Mouse (Mus musculus) embryonic fibroblast, embryonic 13.5 days (primary cell): ENCODE measurements at regions not wholly inside any gene's neighbourhood (a gene's known extent, or its start where the extent isn't known, plus 50 kb on each side); places are given as distances from the start of the nearest gene placed in this dataset.

Experiments
- H3K27ac ChIP-seq: 2 replicates; pipeline ENCODE4 v1.5.1; 2012; ENCODE audit warnings: low read length, control low read depth, inconsistent platforms; ENCODE audit not compliant: insufficient read depth
- H3K4me1 ChIP-seq: 2 replicates; pipeline ENCODE4 v1.6.1; 2011; ENCODE audit warnings: low read length; ENCODE audit not compliant: control insufficient read depth, insufficient read depth
- H3K4me3 ChIP-seq: 2 replicates; pipeline ENCODE4 v1.5.1; 2011; ENCODE audit warnings: mild to moderate bottlenecking, control low read depth, low read length; ENCODE audit not compliant: insufficient read depth
- CTCF ChIP-seq: IDR thresholded peaks from 2 replicates; pipeline ENCODE4 v1.5.1; 2011; ENCODE audit warnings: mild to moderate bottlenecking, control low read depth, low read length, moderate library complexity, borderline replicate concordance; ENCODE audit not compliant: insufficient read depth
- POLR2A ChIP-seq: IDR thresholded peaks from 2 replicates; pipeline ENCODE4 v1.6.1; 2011; ENCODE audit warnings: low read depth, mild to moderate bottlenecking, control low read depth, low read length, moderate library complexity

DNA sequence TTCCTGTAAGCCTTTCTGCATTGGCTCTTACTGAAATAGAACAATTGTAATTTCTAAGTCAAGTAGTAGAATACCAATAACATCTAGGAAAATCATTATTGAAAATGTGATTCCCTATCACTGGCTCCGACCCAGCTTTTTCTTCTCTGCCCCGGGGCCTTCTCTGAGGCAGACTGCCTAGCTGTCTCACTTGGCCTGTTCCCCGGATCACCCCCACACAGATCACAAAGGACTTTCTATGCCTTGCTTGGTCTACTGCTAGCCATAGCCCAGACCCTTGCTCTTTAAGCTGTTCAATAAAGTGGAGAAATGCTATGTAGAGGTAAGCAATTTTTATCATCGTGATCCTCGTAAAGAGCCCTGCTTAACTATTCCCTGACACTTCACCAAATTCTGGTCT is 212.1 kb downstream of the Adamts15 start:
- no peak overlapping the region for H3K4me3 ChIP-seq
- no peak overlapping the region for H3K27ac ChIP-seq
- H3K4me1 ChIP-seq = no peaks in the 10 kb centered on the region
- TF ChIP-seq POLR2A (no peak), CTCF (no peak)

DNA sequence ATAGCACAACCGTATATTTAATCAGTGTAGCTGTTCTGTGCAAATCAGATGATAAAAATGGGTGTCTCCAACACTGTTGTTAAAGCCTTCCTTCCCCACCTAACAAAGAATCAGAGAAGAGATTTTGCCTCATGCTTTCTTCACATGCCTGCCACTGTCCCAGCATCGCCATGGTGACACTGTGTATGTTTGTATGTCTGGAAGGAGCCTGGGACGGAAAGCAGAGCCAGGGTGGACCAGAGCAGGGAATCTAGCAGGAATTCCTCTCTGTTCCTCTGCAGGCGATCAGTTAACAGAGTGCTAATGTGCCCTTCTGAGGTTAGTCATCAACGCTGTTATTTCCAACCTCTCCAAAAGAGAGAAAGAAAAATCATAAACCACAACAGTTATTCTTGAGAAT is 222.4 kb downstream of the Adamts15 start:
- no peak overlapping the region for H3K27ac ChIP-seq
- TF ChIP-seq POLR2A = no peak
- no peak for TF ChIP-seq CTCF
- no peaks in the 10 kb centered on the region for H3K4me1 ChIP-seq
- no peak overlapping the region for H3K4me3 ChIP-seq

DNA sequence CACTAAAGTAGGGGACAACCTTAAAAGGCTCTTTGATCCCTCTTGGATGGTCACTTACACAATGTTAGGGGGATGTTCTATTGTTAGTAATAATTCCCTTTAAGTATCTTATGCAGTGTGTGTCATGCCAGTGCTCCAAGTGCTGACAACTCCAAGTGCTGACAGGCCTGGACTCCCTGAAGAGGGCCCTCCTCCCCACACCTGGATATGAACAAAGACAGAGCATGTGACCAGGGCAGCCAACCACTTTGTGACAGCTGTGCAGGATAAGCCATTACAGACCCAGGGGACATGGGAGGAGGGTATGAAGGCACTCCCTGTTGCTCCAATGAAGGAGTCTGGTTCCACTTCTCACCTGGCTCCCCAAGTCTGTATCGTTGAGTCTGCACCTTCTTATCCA is 224.7 kb downstream of the Adamts15 start:
- H3K4me3 ChIP-seq = no peak overlapping the region
- no peaks in the 10 kb centered on the region for H3K4me1 ChIP-seq
- no peak overlapping the region for H3K27ac ChIP-seq
- no peak for TF ChIP-seq POLR2A
- no peak for TF ChIP-seq CTCF

DNA sequence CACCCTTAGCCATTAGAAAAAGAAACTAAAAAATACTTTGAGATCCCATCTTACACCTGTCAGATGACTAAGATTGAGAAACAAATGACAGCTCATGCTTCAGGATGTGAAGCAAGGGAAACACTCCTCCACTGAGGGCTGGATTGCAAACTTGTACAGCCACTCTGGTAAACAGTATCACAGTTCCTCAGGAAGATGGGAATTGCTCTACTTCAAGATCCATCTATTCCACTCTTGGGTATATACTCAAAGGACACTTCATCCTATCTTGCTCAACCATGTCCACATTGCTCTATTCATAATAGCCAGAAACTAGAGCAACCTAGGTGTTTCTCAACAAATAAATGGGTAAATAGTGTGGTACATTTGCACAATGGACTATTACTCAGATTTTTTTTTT is 241.2 kb downstream of the Snx19 start:
- no peak overlapping the region for H3K27ac ChIP-seq

DNA sequence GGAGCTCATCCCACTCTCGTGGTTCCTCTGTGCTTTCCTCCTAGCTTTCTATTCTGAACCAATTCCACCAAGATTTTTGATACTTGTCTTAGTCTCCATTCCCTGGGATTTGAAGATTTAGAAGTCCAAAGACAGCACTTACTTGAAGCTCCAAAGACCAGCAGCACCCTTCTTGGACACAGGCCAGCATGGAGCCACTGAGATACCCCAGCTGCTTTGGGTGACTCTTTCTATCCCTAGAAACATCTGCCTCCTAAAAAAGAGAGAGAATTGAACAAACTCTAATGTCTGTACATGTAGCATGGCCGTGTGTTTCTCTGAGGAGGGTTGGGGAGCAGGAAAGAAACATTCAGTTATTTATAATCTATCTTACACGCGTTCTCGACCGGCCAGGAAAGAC is 235.5 kb downstream of the Snx19 start:
- Histone ChIP-seq H3K4me1 (no peaks in the 10 kb centered on the region), H3K27ac (no peak overlapping the region)
- no peak for TF ChIP-seq CTCF
- TF ChIP-seq POLR2A = no peak

More for the DNA sequence above, 241.2 kb downstream of the Snx19 start:
- H3K4me1 ChIP-seq = no peaks in the 10 kb centered on the region
- no peak overlapping the region for H3K4me3 ChIP-seq
- TF ChIP-seq POLR2A = no peak
- TF ChIP-seq CTCF = no peak

DNA sequence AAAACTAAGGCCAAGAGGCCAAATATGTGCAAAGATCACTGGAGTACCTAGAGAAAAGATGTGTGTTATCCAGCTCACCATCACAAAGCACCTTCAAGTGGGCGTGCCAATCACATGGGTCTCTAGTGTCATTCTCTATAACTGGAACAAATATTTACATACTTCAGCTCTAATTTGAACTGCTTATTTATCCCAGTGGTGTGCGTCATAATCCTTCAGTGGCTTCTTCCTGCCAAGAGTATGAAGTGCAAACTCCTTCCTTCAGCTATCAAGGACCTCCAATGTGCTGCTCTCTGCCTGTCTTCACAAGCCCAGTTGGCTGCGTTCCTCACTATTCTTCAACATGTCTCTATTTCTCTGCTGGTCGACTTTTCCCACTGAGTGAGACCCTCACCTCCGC is 227.1 kb downstream of the Snx19 start:
- Histone ChIP-seq H3K4me1 (no peaks in the 10 kb centered on the region), H3K4me3 (no peak overlapping the region), H3K27ac (no peak overlapping the region)
- TF ChIP-seq CTCF (no peak), POLR2A (no peak)

More for the DNA sequence above, 235.5 kb downstream of the Snx19 start:
- no peak overlapping the region for H3K4me3 ChIP-seq

DNA sequence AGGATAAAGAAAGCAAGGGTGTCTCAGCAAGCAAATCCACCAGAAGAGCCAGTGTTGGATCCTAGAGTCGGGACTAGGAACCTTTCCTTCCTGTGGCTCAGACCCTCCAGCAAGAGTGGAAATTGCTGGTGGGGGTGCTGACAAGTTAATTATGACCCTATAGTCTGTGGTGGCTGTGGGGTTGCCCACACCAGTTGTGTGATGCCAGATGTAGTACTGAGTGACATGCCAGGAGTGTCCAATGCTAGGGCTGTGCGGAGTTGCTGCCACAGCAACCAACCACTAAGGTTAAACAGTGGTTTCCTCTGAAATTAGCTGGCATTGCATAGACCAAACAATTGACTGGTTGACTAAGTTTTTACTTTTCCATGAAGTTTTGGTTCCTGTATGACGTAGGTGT is 226.3 kb downstream of the Snx19 start:
- TF ChIP-seq CTCF = no peak
- TF ChIP-seq POLR2A = no peak
- H3K4me3 ChIP-seq = no peak overlapping the region
- H3K4me1 ChIP-seq = no peaks in the 10 kb centered on the region
- no peak overlapping the region for H3K27ac ChIP-seq

DNA sequence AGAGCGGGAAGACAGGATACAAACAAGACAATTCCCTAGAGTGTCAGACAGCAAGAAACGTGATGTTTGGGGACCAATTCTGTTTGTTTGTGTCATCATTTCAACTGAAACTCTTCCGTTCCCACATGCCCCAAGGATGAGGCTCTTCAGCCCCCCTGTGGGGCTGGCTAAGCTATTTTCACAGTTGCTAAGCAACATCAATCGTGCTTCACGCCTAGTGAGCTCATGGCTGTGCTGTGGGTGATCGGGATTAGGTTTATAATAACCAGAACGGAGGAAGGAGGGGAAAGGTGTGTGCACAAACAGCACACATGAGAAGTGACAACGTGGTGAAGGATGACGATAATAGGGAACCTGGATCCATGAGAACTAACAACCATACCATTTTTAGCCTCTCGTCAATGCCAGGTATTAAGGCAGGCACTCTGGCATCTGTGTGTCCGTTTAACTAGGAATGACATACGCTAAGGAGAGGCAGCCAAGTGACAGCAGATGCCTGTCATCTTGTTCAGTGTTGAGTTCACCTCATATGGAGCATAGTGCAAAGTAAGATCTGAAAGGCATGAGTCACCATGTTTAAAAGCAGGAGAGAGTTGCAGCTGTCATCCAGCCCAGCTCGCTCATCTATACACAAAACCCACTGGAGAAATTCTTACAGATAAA is 222.6 kb downstream of the Snx19 start:
- no peak for TF ChIP-seq POLR2A
- no peak for TF ChIP-seq CTCF
- Histone ChIP-seq H3K27ac (no peak overlapping the region), H3K4me1 (no peaks in the 10 kb centered on the region), H3K4me3 (no peak overlapping the region)

DNA sequence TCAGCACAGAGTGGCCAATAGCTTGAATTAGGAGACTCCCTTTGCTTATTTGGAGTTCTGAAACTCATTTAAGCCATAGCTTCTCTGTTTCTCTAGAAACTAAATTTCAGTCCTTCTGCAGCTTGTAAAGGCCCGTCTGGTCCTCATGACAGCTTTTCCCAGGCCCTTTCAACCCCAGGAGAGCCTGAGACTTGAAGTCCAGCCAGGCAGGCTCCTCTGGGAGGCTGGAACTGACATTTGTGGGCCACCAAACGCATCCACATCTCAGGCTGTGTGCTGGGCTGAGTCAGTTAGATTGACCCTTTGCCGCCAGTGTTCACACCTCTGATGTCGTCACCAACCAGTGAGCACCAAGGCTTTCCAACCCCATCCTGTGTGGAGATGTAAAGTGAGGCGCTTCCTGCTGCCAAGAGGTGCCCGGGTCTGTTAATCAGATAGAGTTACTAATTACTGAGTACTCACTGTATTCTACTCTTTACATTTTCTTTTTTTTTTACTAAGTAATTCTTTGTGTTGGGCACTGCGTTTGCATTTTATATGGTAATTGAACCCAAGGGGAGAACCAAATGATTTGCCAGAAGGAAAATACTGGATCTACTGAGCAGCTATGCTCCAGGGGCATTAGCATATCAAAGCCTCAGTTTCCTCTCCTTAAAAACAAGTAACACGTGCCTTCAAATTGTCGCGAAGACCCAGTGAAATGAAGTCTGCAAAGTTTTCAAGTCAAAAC is 207.0 kb downstream of the Snx19 start:
- Histone ChIP-seq H3K4me3 (no peak overlapping the region), H3K27ac (no peak overlapping the region), H3K4me1 (peaks cover 30% of the 10 kb centered on the region)
- TF ChIP-seq CTCF (no peak), POLR2A (no peak)

DNA sequence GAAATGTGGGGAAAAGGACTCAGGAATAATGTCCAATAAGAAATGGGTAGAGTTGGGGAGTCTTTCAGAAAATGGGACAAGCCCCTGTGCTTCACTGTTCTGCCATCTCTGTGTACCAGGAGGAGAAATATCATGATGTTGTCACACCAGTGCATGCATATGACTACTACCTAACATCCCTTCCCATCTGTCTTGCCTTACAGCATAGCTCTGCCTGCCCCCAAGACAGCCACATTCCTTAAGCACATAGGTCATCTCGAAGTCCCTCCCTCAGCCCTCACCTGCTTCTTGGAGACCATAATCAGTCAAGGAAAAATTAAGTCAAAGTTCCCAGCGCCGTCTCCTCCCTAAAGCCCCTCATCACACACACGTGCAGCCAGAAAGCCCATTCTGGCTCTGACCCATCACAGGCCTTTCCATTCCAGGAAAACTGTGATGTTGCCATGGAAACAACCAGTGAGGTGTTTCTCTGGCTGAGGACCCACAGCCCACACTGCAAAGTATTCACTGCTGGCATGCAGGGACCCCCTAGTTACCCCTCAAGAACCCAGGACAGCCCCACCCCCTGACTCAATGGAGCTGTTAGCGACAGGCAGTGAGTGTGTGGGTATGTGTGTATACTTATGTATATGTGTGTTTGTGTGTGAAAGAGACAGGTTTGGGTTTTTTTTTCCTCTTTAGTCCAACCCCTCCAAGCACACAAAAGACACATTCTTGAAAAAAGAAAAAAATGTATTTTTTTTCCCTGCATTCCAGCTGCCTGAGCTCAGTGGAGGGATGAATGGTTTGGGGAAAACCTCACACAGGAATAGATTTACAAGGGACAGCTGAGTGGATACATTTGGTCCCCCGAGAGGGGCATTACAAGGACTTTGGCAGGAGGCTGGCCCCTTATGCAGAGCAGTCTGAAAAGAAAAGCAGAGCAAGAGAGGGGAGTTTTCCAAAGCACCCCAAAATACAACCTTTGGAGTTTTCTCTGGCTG is 205.5 kb downstream of the Snx19 start:
- H3K4me1 ChIP-seq = peaks cover 30% of the 10 kb centered on the region
- H3K27ac ChIP-seq = peak overlapping the region; percentile 74
- no peak for TF ChIP-seq POLR2A
- no peak overlapping the region for H3K4me3 ChIP-seq
